Comparison of ENCODE assay signal across 11 mouse cellular contexts in the genomic region with DNA sequence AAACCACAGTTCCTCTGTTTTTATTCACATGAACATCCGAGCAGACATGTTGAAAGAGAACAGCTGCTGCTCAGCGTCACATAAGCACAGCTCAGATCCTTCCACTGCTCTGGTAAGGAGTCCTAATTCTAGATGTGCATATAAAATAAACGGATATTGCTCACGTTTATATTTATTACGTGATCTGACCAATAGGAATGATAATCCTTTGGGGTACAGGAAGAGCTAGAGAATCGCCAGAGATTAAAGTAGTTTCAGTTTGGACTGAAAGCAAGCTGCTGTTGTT.
DNase-seq lines count a peak whose midpoint lies in the region; ATAC-seq and TF ChIP-seq lines count a peak whose summit lies in the region.
"Had no signal": no experiment of that assay in that cellular context is flagged by ENCODE, and none has a peak within 500 bp of the region (broad histone marks: within the 10 kb centered on the region; RNA-seq: fewer than 3 reads in every experiment).

No protein-coding gene starts in this region.

- intact Hi-C loops in gastrocnemius, postnatal 36 days (cut with DNase I): no loop called here

- no peak for DNase-seq in hindbrain, embryonic 10.5 days (ENCODE audit: low spot score)
- no peak for DNase-seq in hindbrain, embryonic 11.5 days (ENCODE audit: low spot score)
- DNase-seq in lung, embryonic 14.5 days: peak; percentile 74
- DNase-seq in lung, postnatal 10 days: no peak
- no peak for DNase-seq in gastrocnemius, postnatal 36 days
- DNase-seq: cerebellum, postnatal 14 days; gastrocnemius, postnatal 14 days; right cerebral cortex, postnatal 14 days had no signal

- TF ChIP-seq CTCF in lung, embryonic 14.5 days (IDR thresholded peaks at IDR 0.05; ENCODE audit: low read depth): no peak

- H3K4me1 ChIP-seq in hindbrain, embryonic 10.5 days (replicated peaks): peaks cover 18% of the 10 kb centered on the region
- H3K4me1 ChIP-seq in hindbrain, embryonic 11.5 days (replicated peaks; ENCODE audit: control insufficient read depth, insufficient read depth, low read length): no peaks in the 10 kb centered on the region; the same call in 1 of the 2 replicates
- H3K4me1 ChIP-seq in lung, embryonic 14.5 days (ENCODE audit: insufficient read depth): 0 out of 2 replicates have a peak, but pooled peaks cover 5% of the 10 kb centered on the region
- H3K4me1 ChIP-seq in intestine, embryonic 16.5 days (ENCODE audit: control insufficient read depth, insufficient read depth, low read length): peaks cover 27% of the 10 kb centered on the region
- H3K4me1 ChIP-seq in stomach, embryonic 16.5 days (ENCODE audit: control insufficient read depth, insufficient read depth, low read length): peaks cover 21% of the 10 kb centered on the region

- H3K36me3 ChIP-seq in hindbrain, embryonic 10.5 days: peaks cover 2% of the 10 kb centered on the region; the same call in 1 of the 2 replicates
- no peaks in the 10 kb centered on the region for H3K36me3 ChIP-seq in hindbrain, embryonic 11.5 days (ENCODE audit: control insufficient read depth, insufficient read depth, low read length)
- H3K36me3 ChIP-seq in lung, embryonic 14.5 days (ENCODE audit: insufficient read depth): no peaks in the 10 kb centered on the region
- H3K36me3 ChIP-seq in intestine, embryonic 16.5 days (ENCODE audit: control insufficient read depth, insufficient read depth, low read length): no peaks in the 10 kb centered on the region
- H3K36me3 ChIP-seq in stomach, embryonic 16.5 days (ENCODE audit: control insufficient read depth, insufficient read depth, low read length): no peaks in the 10 kb centered on the region

- no peaks in the 10 kb centered on the region for H3K9me3 ChIP-seq in hindbrain, embryonic 10.5 days
- no peaks in the 10 kb centered on the region for H3K9me3 ChIP-seq in hindbrain, embryonic 11.5 days (ENCODE audit: control insufficient read depth, low read length)
- no peaks in the 10 kb centered on the region for H3K9me3 ChIP-seq in lung, embryonic 14.5 days (ENCODE audit: low read depth, low read length)
- no peaks in the 10 kb centered on the region for H3K9me3 ChIP-seq in intestine, embryonic 16.5 days (ENCODE audit: control insufficient read depth, low read length)
- no peaks in the 10 kb centered on the region for H3K9me3 ChIP-seq in stomach, embryonic 16.5 days (replicated peaks; ENCODE audit: control insufficient read depth, low read length)

- H3K4me3 ChIP-seq in hindbrain, embryonic 10.5 days: no peak overlapping the region
- no peak overlapping the region for H3K4me3 ChIP-seq in hindbrain, embryonic 11.5 days (ENCODE audit: low read depth, low read length)
- no peak overlapping the region for H3K4me3 ChIP-seq in lung, embryonic 14.5 days (ENCODE audit: low read depth, low read length)
- no peak overlapping the region for H3K4me3 ChIP-seq in intestine, embryonic 16.5 days (ENCODE audit: low read length)
- no peak overlapping the region for H3K4me3 ChIP-seq in stomach, embryonic 16.5 days (replicated peaks; ENCODE audit: low read length)

- peak overlapping the region; percentile 64; the same call in 1 of the 2 replicates for H3K27ac ChIP-seq in hindbrain, embryonic 10.5 days
- no peak overlapping the region for H3K27ac ChIP-seq in hindbrain, embryonic 11.5 days (ENCODE audit: low read depth, low read length)
- H3K27ac ChIP-seq in lung, embryonic 14.5 days (ENCODE audit: low read depth): peak overlapping the region; percentile 81
- peak overlapping the region; percentile 76 for H3K27ac ChIP-seq in intestine, embryonic 16.5 days (ENCODE audit: low read length)
- H3K27ac ChIP-seq in stomach, embryonic 16.5 days (ENCODE audit: low read length): peak overlapping the region; percentile 83

- 79% methylated on average over 6 of the region's 6 CpGs for WGBS in hindbrain, embryonic 10.5 days
- WGBS in hindbrain, embryonic 11.5 days: 75% methylated on average over 6 of the region's 6 CpGs
- 33% methylated on average over 6 of the region's 6 CpGs for WGBS in lung, embryonic 14.5 days
- WGBS in intestine, embryonic 16.5 days: 46% methylated on average over 6 of the region's 6 CpGs
- 36% methylated on average over 6 of the region's 6 CpGs for WGBS in stomach, embryonic 16.5 days

- H3K9ac ChIP-seq in hindbrain, embryonic 11.5 days (ENCODE audit: low read depth, low read length): no peak overlapping the region
- H3K9ac ChIP-seq in lung, embryonic 14.5 days: no peak overlapping the region
- H3K9ac ChIP-seq in intestine, embryonic 16.5 days (ENCODE audit: low read depth, low read length): no peak overlapping the region
- H3K9ac ChIP-seq in stomach, embryonic 16.5 days (ENCODE audit: low read length): no peak overlapping the region

- H3K27me3 ChIP-seq in hindbrain, embryonic 10.5 days (ENCODE audit: insufficient read depth, poor library complexity, severe bottlenecking): peaks cover 32% of the 10 kb centered on the region
- H3K27me3 ChIP-seq in hindbrain, embryonic 11.5 days (ENCODE audit: control insufficient read depth, insufficient read depth, low read length): peaks cover 4% of the 10 kb centered on the region
- H3K27me3 ChIP-seq in lung, embryonic 14.5 days (ENCODE audit: insufficient read depth, low read length): no peaks in the 10 kb centered on the region
- no peaks in the 10 kb centered on the region for H3K27me3 ChIP-seq in intestine, embryonic 16.5 days (replicated peaks; ENCODE audit: control insufficient read depth, insufficient read depth, low read length)
- no peaks in the 10 kb centered on the region for H3K27me3 ChIP-seq in stomach, embryonic 16.5 days (ENCODE audit: control insufficient read depth, insufficient read depth, low read length)

- no peak overlapping the region for H3K4me2 ChIP-seq in hindbrain, embryonic 11.5 days (replicated peaks; ENCODE audit: low read depth, low read length)
- H3K4me2 ChIP-seq in lung, embryonic 14.5 days: peak overlapping the region; percentile 41
- peak overlapping the region; percentile 13 for H3K4me2 ChIP-seq in intestine, embryonic 16.5 days (ENCODE audit: low read depth, low read length)
- H3K4me2 ChIP-seq in stomach, embryonic 16.5 days (ENCODE audit: low read depth, low read length): peak overlapping the region; percentile 29
- H3K4me2 ChIP-seq: liver, embryonic 11.5 days had no signal

- ATAC-seq in hindbrain, embryonic 11.5 days (ENCODE audit: low FRiP score): no peak
- ATAC-seq in lung, embryonic 14.5 days (ENCODE audit: insufficient read depth): peak; percentile 59; the same call in 1 of the 2 replicates
- ATAC-seq in intestine, embryonic 16.5 days: no peak
- peak; percentile 57; the same call in 1 of the 2 replicates for ATAC-seq in stomach, embryonic 16.5 days (ENCODE audit: insufficient read depth, low FRiP score)

Comparison
In these comparisons a context has a peak if more than half of its experiments do, and no peak if none do; other contexts are left out.
1. ATAC-seq: peak in lung, embryonic 14.5 days (single experiment) and stomach, embryonic 16.5 days (single experiment); none in hindbrain, embryonic 11.5 days (single experiment) and intestine, embryonic 16.5 days (single experiment).